Mouse (Mus musculus) hindbrain, embryonic 11.5 days (tissue): ENCODE data around the gene Vmn1r191. TPM values are rescaled to one million over a fixed set of nuclear protein-coding genes. Genes with fewer than 3 reads are reported as not detected.

Experiments used
- polyA plus RNA-seq: library from polyadenylated mRNA; unstranded; fragments of >200 nt; fragmentation: Nextera tagmentation; extraction: Ambion mirVana; gene quantifications from 2 replicates; pipeline ENCODE4 v1.2.1, GENCODE M21; 2014

Vmn1r191 gene
- polyA plus RNA-seq, 1 experiment from 2014 or later: not detected

Other genes with a start within 250 kb of the Vmn1r191 start
- gene Zfp184, start 238.9 kb downstream of the Vmn1r191 start, polyA plus RNA-seq: 25.7 and 27.8 TPM in 2 replicates
- gene Pom121l2, start 202.8 kb downstream of the Vmn1r191 start, polyA plus RNA-seq: 0.11 TPM in 2 replicates
- gene Prss16, start 174.2 kb downstream of the Vmn1r191 start, polyA plus RNA-seq: 0.51 TPM in 1 of 2 replicates, not detected in the other
- gene Hist1h2ah, start 148.4 kb downstream of the Vmn1r191 start, polyA plus RNA-seq: 8.4 and 11.9 TPM in 2 replicates
- gene Hist1h2bk, start 148.1 kb downstream of the Vmn1r191 start, polyA plus RNA-seq: 7.2 and 10.2 TPM in 2 replicates
- gene Hist1h4i, start 142.6 kb downstream of the Vmn1r191 start, polyA plus RNA-seq: 31.2 and 31.4 TPM in 2 replicates
- gene Hist1h2ag, start 141.0 kb downstream of the Vmn1r191 start, polyA plus RNA-seq: 58.7 and 60.3 TPM in 2 replicates
- 14.0 and 15.2 TPM in 2 replicates for gene Hist1h2bj, start 140.8 kb downstream of the Vmn1r191 start, polyA plus RNA-seq
- not detected in 2 replicates for gene Vmn1r188, start 99.5 kb downstream of the Vmn1r191 start, polyA plus RNA-seq
- gene Vmn1r189, start 78.1 kb downstream of the Vmn1r191 start, polyA plus RNA-seq: not detected in 2 replicates
- gene Vmn1r192, start 7.2 kb upstream of the Vmn1r191 start, polyA plus RNA-seq: not detected in 2 replicates
- gene Vmn1r193, start 39.2 kb upstream of the Vmn1r191 start, polyA plus RNA-seq: not detected in 2 replicates
- not detected in 2 replicates for gene Vmn1r194, start 60.2 kb upstream of the Vmn1r191 start, polyA plus RNA-seq
- not detected in 2 replicates for gene Vmn1r195, start 86.6 kb upstream of the Vmn1r191 start, polyA plus RNA-seq
- not detected in 2 replicates for gene Vmn1r196, start 106.0 kb upstream of the Vmn1r191 start, polyA plus RNA-seq
- not detected in 2 replicates for gene Vmn1r197, start 140.6 kb upstream of the Vmn1r191 start, polyA plus RNA-seq
- not detected in 2 replicates for gene Vmn1r198, start 166.4 kb upstream of the Vmn1r191 start, polyA plus RNA-seq
- not detected in 2 replicates for gene Vmn1r199, start 195.8 kb upstream of the Vmn1r191 start, polyA plus RNA-seq
- not detected in 2 replicates for gene Vmn1r200, start 206.4 kb upstream of the Vmn1r191 start, polyA plus RNA-seq